Mouse (Mus musculus) forebrain, embryonic 11.5 days (tissue): ENCODE measurements at regions not wholly inside any gene's neighbourhood (a gene's known extent, or its start where the extent isn't known, plus 50 kb on each side); places are given as distances from the start of the nearest gene placed in this dataset.

Experiments
- ATAC-seq: fragments of 200-750 bp; cut with Nextera tagmentation; replicated peaks from 2 replicates; pipeline ENCODE4 v1.8.0; 2017; ENCODE audit warnings: moderate TSS enrichment; ENCODE audit not compliant: low FRiP score
- DNase-seq: peaks from one replicate; pipeline ENCODE4 v3.0.0-alpha.2; 2017; ENCODE audit warnings: low spot score
- H3K27ac ChIP-seq: fragments of 300-500 bp; sonication (generic); 2 replicates; pipeline ENCODE4 v1.5.1; 2014; ENCODE audit warnings: low read depth, low read length
- H3K27me3 ChIP-seq: fragments of 300-500 bp; sonication (generic); 2 replicates; pipeline ENCODE4 v1.6.1; 2014; ENCODE audit warnings: mild to moderate bottlenecking, low read length, mixed read lengths; ENCODE audit not compliant: control insufficient read depth, insufficient read depth
- H3K36me3 ChIP-seq: fragments of 300-500 bp; sonication (generic); 2 replicates; pipeline ENCODE4 v1.6.1; 2014; ENCODE audit warnings: mild to moderate bottlenecking, low read length, moderate library complexity, mixed read lengths; ENCODE audit not compliant: control insufficient read depth, insufficient read depth
- H3K4me1 ChIP-seq: fragments of 300-500 bp; sonication (generic); replicated peaks from 2 replicates; pipeline ENCODE4 v1.6.1; 2014; ENCODE audit warnings: low read length, mixed read lengths; ENCODE audit not compliant: control insufficient read depth, insufficient read depth
- H3K4me2 ChIP-seq: fragments of 300-500 bp; sonication (generic); 2 replicates; pipeline ENCODE4 v1.6.1; 2014; ENCODE audit warnings: low read depth, mild to moderate bottlenecking, low read length, moderate library complexity, mixed read lengths; ENCODE audit not compliant: severe bottlenecking
- H3K4me3 ChIP-seq: fragments of 300-500 bp; sonication (generic); 2 replicates; pipeline ENCODE4 v1.5.1; 2014; ENCODE audit warnings: low read depth, low read length
- H3K9ac ChIP-seq: fragments of 300-500 bp; sonication (generic); 2 replicates; pipeline ENCODE4 v1.6.1; 2014; ENCODE audit warnings: low read length
- H3K9me3 ChIP-seq: fragments of 300-500 bp; sonication (generic); 2 replicates; pipeline ENCODE4 v1.6.1; 2016; ENCODE audit warnings: low read length, mixed read lengths; ENCODE audit not compliant: control insufficient read depth
- WGBS: fragments of 180-500 bp; shearing (Covaris S2); extraction: QIAGEN DNeasy Blood & Tissue Kit; methylation state at CpG from one replicate; pipeline ENCODE4 v1.1.7; 2014; 5-methylcytosine and 5-hydroxymethylcytosine counted together

DNA sequence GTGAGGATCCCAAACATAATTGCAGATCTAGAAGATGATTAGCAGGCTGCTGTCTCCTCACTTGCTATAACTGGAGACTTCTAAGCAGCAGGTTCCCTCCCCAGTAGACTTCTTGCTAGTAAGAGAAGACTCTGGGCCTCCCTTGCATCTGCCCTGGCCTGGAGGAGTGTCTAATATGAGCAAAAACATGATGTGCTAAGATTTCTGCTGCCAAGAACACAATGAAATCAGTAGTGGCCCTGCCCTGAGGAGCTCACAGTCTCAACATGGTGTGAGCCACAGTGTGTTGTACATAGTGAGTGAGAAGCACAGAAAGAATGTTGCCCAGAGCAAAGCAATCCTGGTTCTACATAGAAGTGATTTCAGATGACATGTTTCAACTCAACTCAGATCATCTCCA lies 520.1 kb upstream of the Nrp1 start:
- Histone ChIP-seq H3K9ac (no peak overlapping the region), H3K4me3 (no peak overlapping the region), H3K4me2 (no peak overlapping the region), H3K27me3 (no peaks in the 10 kb centered on the region), H3K4me1 (no peaks in the 10 kb centered on the region), H3K36me3 (no peaks in the 10 kb centered on the region), H3K9me3 (no peaks in the 10 kb centered on the region), H3K27ac (no peak overlapping the region)
- DNase-seq, result no peak
- ATAC-seq, result no peak

- 80% methylated on average over 9 of the region's 9 CpGs for WGBS
- Histone ChIP-seq H3K27ac (no peak overlapping the region), H3K4me1 (no peaks in the 10 kb centered on the region), H3K4me3 (no peak overlapping the region), H3K4me2 (no peak overlapping the region), H3K9ac (no peak overlapping the region), H3K27me3 (no peaks in the 10 kb centered on the region), H3K9me3 (no peaks in the 10 kb centered on the region), H3K36me3 (no peaks in the 10 kb centered on the region)
- no peak for ATAC-seq
- no peak for DNase-seq
Measured at GRCm38 (mm10) chr8:127847332-127848018, 510.9 kb upstream of the Nrp1 start.

GRCm38 (mm10) chr8:127849926-127850325 lies 508.5 kb upstream of the Nrp1 start:
- Histone ChIP-seq H3K4me1 (no peaks in the 10 kb centered on the region), H3K27me3 (no peaks in the 10 kb centered on the region), H3K27ac (no peak overlapping the region), H3K9me3 (no peaks in the 10 kb centered on the region), H3K36me3 (no peaks in the 10 kb centered on the region), H3K9ac (no peak overlapping the region), H3K4me2 (no peak overlapping the region), H3K4me3 (no peak overlapping the region)
- no peak for DNase-seq
- no peak for ATAC-seq

- no peak for DNase-seq
- no peak overlapping the region for H3K4me3 ChIP-seq
- H3K4me2 ChIP-seq, result no peak overlapping the region
- no peaks in the 10 kb centered on the region for H3K27me3 ChIP-seq
- WGBS, result 60% methylated on average over 4 of the region's 4 CpGs
- H3K9ac ChIP-seq, result no peak overlapping the region
- H3K4me1 ChIP-seq, result no peaks in the 10 kb centered on the region
- no peak for ATAC-seq
- no peaks in the 10 kb centered on the region for H3K9me3 ChIP-seq
- H3K27ac ChIP-seq, result no peak overlapping the region
- H3K36me3 ChIP-seq, result no peaks in the 10 kb centered on the region
Measured at GRCm38 (mm10) chr8:127855653-127856300, 502.6 kb upstream of the Nrp1 start.

DNA sequence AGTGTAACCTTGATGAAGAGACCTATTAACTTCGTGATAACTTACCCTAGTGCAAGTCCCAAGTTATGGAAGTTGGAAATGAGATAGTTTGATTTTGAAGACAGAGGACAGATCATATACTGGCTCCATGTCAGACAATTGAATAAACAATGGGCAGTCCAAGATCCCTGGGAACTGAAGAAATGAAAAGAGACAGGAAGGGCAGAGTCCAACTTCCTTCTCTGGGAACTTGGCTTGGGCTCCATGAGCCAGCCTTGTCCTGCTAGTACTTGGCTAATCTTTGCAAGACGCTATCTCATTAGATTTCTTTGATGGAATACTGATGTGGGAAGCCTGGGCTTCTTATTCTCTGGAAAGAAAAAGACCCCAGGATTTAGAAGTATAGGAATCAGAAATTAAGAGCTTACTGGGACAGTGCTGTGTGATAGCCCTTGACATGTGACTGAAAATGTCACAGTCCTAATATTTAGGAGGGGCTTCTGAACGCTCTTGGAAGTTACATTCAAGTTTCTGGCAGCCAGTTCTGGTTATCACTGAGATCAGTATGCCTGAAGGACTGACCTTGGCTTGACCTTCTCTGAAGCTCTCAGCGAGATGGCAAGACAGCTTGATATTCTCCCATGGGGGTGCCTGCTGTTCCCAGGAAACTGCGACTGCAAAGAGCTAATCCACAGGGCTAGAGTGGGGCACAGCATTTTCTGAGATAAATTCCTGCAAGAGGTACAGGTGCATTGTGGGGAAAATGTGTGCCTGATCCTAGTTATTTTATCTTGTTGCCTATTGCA lies 501.9 kb upstream of the Nrp1 start:
- Histone ChIP-seq H3K9ac (no peak overlapping the region), H3K4me3 (no peak overlapping the region), H3K27me3 (no peaks in the 10 kb centered on the region), H3K9me3 (no peaks in the 10 kb centered on the region), H3K36me3 (no peaks in the 10 kb centered on the region), H3K27ac (no peak overlapping the region), H3K4me2 (no peak overlapping the region), H3K4me1 (no peaks in the 10 kb centered on the region)
- 62% methylated on average over 5 of the region's 5 CpGs for WGBS
- ATAC-seq, result no peak
- DNase-seq, result no peak

DNA sequence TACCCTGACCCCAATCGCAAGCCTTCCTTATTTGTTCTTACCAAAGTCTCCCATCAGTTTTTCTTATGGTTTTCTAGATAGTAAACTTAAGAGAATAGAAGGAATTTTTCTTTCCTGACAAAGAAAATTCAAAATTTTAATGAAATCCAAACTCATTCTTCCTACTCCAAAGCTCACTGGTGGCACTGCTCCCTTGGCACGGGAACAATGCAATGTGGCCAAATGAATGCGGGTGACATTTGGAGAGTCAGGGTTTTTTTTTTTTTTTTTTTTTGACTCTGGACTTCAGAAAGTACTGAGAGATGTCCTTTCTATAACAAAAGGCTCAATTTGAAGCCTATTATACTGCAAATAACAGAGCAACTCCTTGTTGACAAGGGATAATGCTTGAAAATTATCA lies 499.4 kb upstream of the Nrp1 start:
- H3K27ac ChIP-seq, result no peak overlapping the region
- H3K36me3 ChIP-seq, result no peaks in the 10 kb centered on the region
- no peak overlapping the region for H3K9ac ChIP-seq
- H3K4me3 ChIP-seq, result no peak overlapping the region
- H3K9me3 ChIP-seq, result no peaks in the 10 kb centered on the region
- H3K4me2 ChIP-seq, result no peak overlapping the region
- WGBS, result 84% methylated on average over 3 of the region's 3 CpGs
- ATAC-seq (no peak), DNase-seq (no peak)
- H3K4me1 ChIP-seq, result no peaks in the 10 kb centered on the region
- no peaks in the 10 kb centered on the region for H3K27me3 ChIP-seq

DNA sequence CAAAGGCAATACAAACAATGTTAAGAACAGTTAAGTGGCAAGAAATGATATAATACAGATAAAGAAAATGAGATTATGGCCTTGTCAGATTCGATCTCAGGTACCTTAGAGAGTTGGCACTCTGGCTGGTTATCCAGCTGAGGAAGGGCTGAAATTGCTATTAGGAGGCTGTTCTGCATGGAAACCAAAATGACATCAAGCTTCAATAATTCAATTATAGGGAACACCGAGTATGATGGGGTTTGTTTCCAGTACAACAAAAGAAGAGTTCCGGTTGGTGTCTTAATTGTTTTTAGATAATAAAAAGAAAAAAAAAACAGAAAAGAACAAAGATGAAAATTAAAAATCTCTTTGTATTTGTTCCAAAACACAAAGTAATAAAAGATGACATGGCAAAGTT lies 498.0 kb upstream of the Nrp1 start:
- Histone ChIP-seq H3K4me2 (no peak overlapping the region), H3K36me3 (no peaks in the 10 kb centered on the region), H3K27me3 (no peaks in the 10 kb centered on the region), H3K4me1 (no peaks in the 10 kb centered on the region), H3K9me3 (no peaks in the 10 kb centered on the region), H3K27ac (no peak overlapping the region), H3K9ac (no peak overlapping the region), H3K4me3 (no peak overlapping the region)
- 75% methylated on average over 3 of the region's 3 CpGs for WGBS
- ATAC-seq, result no peak
- DNase-seq, result no peak

DNA sequence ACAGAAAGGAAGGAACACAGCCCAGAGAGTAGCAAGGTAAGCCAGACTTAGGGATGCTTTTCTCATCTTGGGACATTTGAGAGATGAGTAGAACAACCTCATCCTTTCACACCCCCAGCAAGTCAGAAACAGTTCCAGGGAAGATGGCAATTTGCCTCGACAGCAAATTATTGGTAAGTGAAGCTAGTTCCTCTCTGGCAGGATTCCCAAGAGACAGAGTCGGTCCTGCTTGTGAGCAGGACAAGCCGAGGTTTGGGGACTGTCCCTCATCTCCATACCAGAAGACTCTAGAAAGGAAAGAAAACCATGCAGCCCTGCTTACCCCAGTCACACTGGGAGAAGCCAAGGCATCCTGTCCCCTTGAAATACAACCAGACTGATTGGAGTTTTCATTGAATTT lies 497.5 kb upstream of the Nrp1 start:
- H3K36me3 ChIP-seq, result no peaks in the 10 kb centered on the region
- H3K9me3 ChIP-seq, result no peaks in the 10 kb centered on the region
- no peak overlapping the region for H3K4me3 ChIP-seq
- no peak for DNase-seq
- H3K27ac ChIP-seq, result no peak overlapping the region
- no peak for ATAC-seq
- H3K27me3 ChIP-seq, result no peaks in the 10 kb centered on the region
- WGBS, result 77% methylated on average over 3 of the region's 3 CpGs
- no peak overlapping the region for H3K4me2 ChIP-seq
- no peak overlapping the region for H3K9ac ChIP-seq
- no peaks in the 10 kb centered on the region for H3K4me1 ChIP-seq
